Mouse (Mus musculus) neural tube, embryonic 11.5 days (tissue): ENCODE measurements around the gene Igsf21. TPM values are rescaled to one million over a fixed set of nuclear protein-coding genes. Genes with fewer than 3 reads are reported as not detected.

Experiments
- ATAC-seq: fragments of 200-750 bp; cut with Nextera tagmentation; 2 replicates; pipeline ENCODE4 v1.8.0; 2017; ENCODE audit warnings: moderate number of reproducible peaks, mild to moderate bottlenecking, moderate TSS enrichment, moderate library complexity; ENCODE audit not compliant: insufficient read depth, low FRiP score, low TSS enrichment
- DNase-seq: peaks from one replicate; pipeline ENCODE4 v3.0.0-alpha.2; 2015; ENCODE audit warnings: low spot score
- H3K27ac ChIP-seq: fragments of 300-500 bp; sonication (generic); 2 replicates; pipeline ENCODE4 v1.5.1; 2014; ENCODE audit warnings: low read depth, mild to moderate bottlenecking, low read length
- H3K27me3 ChIP-seq: fragments of 300-500 bp; sonication (generic); 2 replicates; pipeline ENCODE4 v1.6.1; 2014; ENCODE audit warnings: mild to moderate bottlenecking, low read length, mixed read lengths; ENCODE audit not compliant: control insufficient read depth, insufficient read depth
- H3K36me3 ChIP-seq: fragments of 300-500 bp; sonication (generic); 2 replicates; pipeline ENCODE4 v1.6.1; 2014; ENCODE audit warnings: mild to moderate bottlenecking, low read length, moderate library complexity, mixed read lengths; ENCODE audit not compliant: control insufficient read depth, insufficient read depth
- H3K4me1 ChIP-seq: fragments of 300-500 bp; sonication (generic); 2 replicates; pipeline ENCODE4 v1.6.1; 2014; ENCODE audit warnings: low read length, mixed read lengths; ENCODE audit not compliant: control insufficient read depth, insufficient read depth
- H3K4me2 ChIP-seq: fragments of 300-500 bp; sonication (generic); 2 replicates; pipeline ENCODE4 v1.6.1; 2014; ENCODE audit warnings: low read depth, mild to moderate bottlenecking, moderate library complexity
- H3K4me3 ChIP-seq: fragments of 300-500 bp; sonication (generic); 2 replicates; pipeline ENCODE4 v1.5.1; 2014; ENCODE audit warnings: low read depth, low read length
- H3K9ac ChIP-seq: fragments of 300-500 bp; sonication (generic); 2 replicates; pipeline ENCODE4 v1.6.1; 2014; ENCODE audit warnings: mild to moderate bottlenecking, low read length
- H3K9me3 ChIP-seq: fragments of 300-500 bp; sonication (generic); 2 replicates; pipeline ENCODE4 v1.6.1; 2016; ENCODE audit warnings: low read length; ENCODE audit not compliant: control insufficient read depth
- WGBS: fragments of 180-500 bp; shearing (Covaris S2); extraction: QIAGEN DNeasy Blood & Tissue Kit; methylation state at CpG from one replicate; pipeline ENCODE4 v1.1.7; 2014; 5-methylcytosine and 5-hydroxymethylcytosine counted together
- polyA plus RNA-seq: library from polyadenylated mRNA; unstranded; fragments of >200 nt; fragmentation: Nextera tagmentation; extraction: Ambion mirVana; gene quantifications from 2 replicates; pipeline ENCODE4 v1.2.1, GENCODE M21; 2014

Igsf21 gene
- polyA plus RNA-seq, 1 experiment from 2014 or later: 12.9 TPM

DNA sequence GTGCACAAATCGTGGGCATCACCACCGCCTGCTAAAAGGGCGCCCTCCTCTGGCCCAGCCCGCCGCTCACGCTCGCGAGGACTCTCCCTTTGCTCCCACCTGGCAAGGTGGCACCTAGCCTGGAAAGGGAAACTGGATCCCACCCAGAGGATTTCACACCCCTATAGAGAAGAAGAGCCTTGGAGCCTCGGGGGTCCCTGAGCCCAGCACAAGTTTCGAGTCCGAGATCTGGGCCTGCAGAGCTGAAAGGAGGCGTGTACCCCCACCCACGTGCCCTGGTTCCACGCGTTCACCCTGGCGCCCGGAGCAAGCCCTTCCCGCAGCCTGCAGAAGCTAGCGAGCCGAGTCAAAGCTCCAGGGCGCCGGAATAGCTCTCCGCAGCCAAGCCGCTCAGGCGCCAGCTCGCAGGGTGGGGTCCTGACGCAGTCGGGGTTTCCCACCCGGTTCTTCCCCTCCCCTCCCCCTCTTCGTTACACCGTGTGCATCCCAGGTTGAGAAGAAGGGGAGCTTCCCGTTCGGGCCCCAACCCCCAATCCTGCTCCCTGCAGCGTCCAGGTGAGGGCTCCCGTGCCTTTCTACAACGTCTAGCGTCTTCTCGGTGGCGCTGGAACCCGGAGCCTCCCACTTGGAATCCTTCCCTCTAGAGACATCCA, 2.3 kb downstream of the Igsf21 start:
- Histone ChIP-seq H3K9me3 (no peaks in the 10 kb centered on the region), H3K9ac (peak overlapping the region; percentile 7; the same call in 1 of the 2 replicates)
- 3% methylated on average over 37 of the region's 40 CpGs for WGBS

DNA sequence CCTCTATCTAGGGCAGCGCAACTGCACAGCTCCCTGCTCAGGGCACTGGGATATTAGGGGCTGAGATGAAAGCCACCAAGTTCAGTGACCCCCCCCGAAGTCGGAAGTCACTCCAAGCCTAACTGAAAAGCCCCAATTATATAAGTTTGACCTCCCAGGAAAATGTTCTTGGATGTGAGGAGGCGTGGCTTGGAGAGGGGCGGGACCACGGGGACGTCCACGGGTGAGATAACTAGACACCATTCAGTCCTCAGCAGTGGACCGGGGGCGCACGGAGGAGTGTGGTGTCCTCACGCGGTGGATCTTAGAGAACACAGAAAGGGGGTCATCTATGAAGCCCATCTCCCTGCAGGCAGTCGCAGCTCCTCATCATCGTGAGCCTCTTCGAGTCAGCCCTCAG, 3.4 kb downstream of the Igsf21 start:
- no peak overlapping the region for H3K9ac ChIP-seq
- ATAC-seq: no peak
- H3K36me3 ChIP-seq: no peaks in the 10 kb centered on the region
- peaks cover 58% of the 10 kb centered on the region for H3K27me3 ChIP-seq
- 15% methylated on average over 16 of the region's 16 CpGs for WGBS
- no peak overlapping the region for H3K27ac ChIP-seq
- peaks cover 13% of the 10 kb centered on the region for H3K4me1 ChIP-seq
- no peaks in the 10 kb centered on the region for H3K9me3 ChIP-seq
- DNase-seq: no peak
- no peak overlapping the region for H3K4me2 ChIP-seq
- no peak overlapping the region for H3K4me3 ChIP-seq

More for the DNA sequence above, 2.3 kb downstream of the Igsf21 start:
- H3K4me1 ChIP-seq: peaks cover 13% of the 10 kb centered on the region
- H3K36me3 ChIP-seq: no peaks in the 10 kb centered on the region
- peak overlapping the region; percentile 90 for H3K4me2 ChIP-seq
- no peak overlapping the region for H3K27ac ChIP-seq
- ATAC-seq (no peak), DNase-seq (no peak)
- H3K27me3 ChIP-seq: peaks cover 63% of the 10 kb centered on the region
- peak overlapping the region; percentile 54 for H3K4me3 ChIP-seq

DNA sequence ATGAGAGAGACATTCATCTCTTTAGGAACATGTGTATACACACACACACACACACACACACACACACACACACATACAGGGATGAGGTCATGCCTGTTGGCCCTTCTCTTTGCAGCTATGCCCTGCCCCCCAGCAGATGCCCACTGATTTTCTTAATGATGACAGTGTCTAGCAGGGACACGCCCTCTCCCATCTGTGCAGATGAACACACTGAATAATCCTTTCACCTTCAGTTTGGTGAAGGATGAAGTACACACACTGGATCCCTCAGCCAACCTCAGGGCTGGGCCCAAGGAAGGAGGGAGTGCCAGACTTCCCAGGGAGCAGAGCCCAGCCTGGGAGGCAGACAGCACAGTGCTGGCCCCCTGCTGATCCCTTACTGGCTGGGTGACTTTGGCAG, 4.3 kb downstream of the Igsf21 start:
- peaks cover 49% of the 10 kb centered on the region for H3K27me3 ChIP-seq
- no peaks in the 10 kb centered on the region for H3K36me3 ChIP-seq
- peaks cover 17% of the 10 kb centered on the region for H3K4me1 ChIP-seq
- no peak overlapping the region for H3K4me3 ChIP-seq
- DNase-seq: peak; percentile 16
- H3K4me2 ChIP-seq: no peak overlapping the region
- H3K9ac ChIP-seq: no peak overlapping the region
- H3K9me3 ChIP-seq: no peaks in the 10 kb centered on the region
- 70% methylated on average over 1 of the region's 1 CpGs for WGBS
- ATAC-seq: 0 out of 2 replicates have a peak, but pooled peaks have one; percentile 8
- H3K27ac ChIP-seq: no peak overlapping the region

DNA sequence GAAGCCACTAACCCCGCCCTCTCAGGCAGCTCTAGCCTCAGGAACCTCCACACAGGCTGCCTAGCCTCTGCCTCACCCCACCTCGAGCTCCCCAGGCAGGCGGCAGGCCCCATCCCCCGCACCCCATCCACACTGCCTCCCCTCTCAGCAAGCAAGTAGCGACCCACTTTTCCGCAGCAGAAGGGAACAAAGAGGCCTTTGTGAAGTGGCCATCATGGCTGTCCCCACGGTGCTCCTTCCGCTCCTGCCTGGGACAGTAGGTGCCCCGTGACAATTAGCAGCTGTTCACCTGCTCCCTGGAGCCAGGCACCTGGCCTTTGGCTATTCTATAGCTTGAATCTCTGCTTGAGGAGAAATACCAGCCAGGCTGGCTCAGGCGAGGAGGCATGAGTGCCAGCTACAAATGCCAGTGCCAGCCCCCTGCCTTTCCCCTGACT, 9.3 kb downstream of the Igsf21 start:
- ATAC-seq (peak; percentile 55; the same call in 1 of the 2 replicates), DNase-seq (no peak)
- Histone ChIP-seq H3K27ac (0 out of 2 replicates have a peak overlapping the region, but pooled peaks have one; percentile 15), H3K4me1 (peaks cover 9% of the 10 kb centered on the region), H3K4me2 (no peak overlapping the region), H3K9me3 (no peaks in the 10 kb centered on the region), H3K4me3 (no peak overlapping the region), H3K36me3 (no peaks in the 10 kb centered on the region), H3K27me3 (peaks cover under 1% of the 10 kb centered on the region; the same call in 1 of the 2 replicates), H3K9ac (peak overlapping the region; percentile 33; the same call in 1 of the 2 replicates)
- 22% methylated on average over 10 of the region's 10 CpGs for WGBS

DNA sequence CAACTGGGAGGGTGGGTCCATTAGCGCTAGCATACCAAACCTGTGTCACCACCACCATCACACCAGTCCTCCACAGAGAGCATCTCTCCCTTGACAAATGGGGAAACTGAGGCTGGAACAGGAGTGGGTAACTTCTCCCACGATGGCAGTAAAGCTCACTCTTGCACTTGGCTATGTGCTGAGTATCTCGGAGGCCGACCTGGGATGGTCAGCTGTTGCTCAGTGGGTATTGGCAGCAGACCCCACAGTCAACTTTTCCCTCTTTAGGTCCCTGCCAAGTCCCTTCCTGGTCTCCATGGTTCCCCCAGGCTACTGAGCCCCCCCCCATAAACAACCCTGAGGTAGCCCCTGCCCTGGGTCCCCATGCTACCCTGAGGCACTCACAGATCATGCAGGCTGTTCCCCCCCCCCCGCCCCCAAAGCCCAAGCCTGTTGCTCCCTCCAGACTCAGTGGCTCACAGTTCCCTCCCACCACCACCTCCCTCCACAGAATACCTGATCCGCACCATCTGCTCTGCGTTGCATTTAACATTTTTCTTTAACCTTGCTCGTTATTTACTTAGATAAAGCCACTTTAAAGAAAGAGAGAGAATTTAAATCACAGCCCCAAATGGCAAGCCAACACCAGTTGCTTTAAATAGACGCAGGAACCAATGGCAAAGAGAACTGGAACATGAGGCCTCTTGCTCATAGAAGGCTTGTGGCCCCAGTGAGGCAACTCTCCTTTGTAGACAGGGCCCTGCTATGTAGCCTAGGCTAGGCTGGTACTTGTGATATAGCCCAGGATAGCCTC, 11.0 kb downstream of the Igsf21 start:
- peaks cover 9% of the 10 kb centered on the region for H3K4me1 ChIP-seq
- DNase-seq (peak; percentile 5), ATAC-seq (no peak)
- no peaks in the 10 kb centered on the region for H3K27me3 ChIP-seq
- H3K27ac ChIP-seq: no peak overlapping the region
- H3K4me3 ChIP-seq: no peak overlapping the region
- WGBS: 75% methylated on average over 9 of the region's 9 CpGs
- H3K36me3 ChIP-seq: no peaks in the 10 kb centered on the region
- no peak overlapping the region for H3K4me2 ChIP-seq
- no peaks in the 10 kb centered on the region for H3K9me3 ChIP-seq
- H3K9ac ChIP-seq: no peak overlapping the region

DNA sequence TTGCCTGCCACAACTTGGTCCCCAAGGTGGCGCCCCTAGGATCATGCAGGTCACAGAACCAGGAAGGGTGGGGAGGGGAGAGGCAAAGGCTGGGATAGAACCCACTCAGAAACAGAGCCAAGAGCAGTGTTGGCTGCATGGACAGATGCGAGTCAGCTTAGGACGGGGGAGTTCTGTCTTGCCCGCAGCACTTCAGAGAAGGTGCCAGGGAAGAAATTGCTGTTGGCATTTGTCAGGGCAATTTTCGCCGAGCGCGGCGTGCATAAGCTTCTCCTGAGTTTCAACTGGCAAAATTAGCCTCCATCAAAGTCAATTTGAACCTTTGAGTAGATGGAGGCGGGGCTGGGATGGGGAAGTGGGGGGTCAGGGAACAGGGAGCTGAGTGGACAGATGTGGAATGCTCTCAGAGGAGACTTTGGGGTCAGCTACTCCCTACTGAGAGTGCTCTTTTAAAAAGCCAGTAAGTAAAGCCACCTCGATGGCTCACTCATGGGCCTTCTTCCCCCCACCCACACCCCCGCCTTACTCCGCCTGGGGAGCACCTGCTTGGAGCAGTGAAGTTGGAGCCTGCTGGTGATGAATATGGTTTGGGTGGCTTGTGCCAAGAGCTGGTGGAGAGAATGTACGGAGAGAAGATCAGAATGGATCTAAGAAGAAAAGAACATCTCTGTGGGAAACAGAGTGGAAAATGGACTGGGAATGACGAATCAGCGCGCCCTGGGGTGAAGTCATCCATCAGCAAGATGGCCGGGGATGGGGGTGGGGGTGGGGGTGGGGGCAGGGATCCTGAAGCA, 12.0 kb downstream of the Igsf21 start:
- no peak overlapping the region for H3K27ac ChIP-seq
- H3K9ac ChIP-seq: no peak overlapping the region
- H3K4me3 ChIP-seq: no peak overlapping the region
- 66% methylated on average over 18 of the region's 18 CpGs for WGBS
- H3K9me3 ChIP-seq: no peaks in the 10 kb centered on the region
- ATAC-seq (no peak), DNase-seq (no peak)
- H3K4me2 ChIP-seq: no peak overlapping the region
- no peaks in the 10 kb centered on the region for H3K27me3 ChIP-seq
- peaks cover 9% of the 10 kb centered on the region for H3K4me1 ChIP-seq
- H3K36me3 ChIP-seq: no peaks in the 10 kb centered on the region

DNA sequence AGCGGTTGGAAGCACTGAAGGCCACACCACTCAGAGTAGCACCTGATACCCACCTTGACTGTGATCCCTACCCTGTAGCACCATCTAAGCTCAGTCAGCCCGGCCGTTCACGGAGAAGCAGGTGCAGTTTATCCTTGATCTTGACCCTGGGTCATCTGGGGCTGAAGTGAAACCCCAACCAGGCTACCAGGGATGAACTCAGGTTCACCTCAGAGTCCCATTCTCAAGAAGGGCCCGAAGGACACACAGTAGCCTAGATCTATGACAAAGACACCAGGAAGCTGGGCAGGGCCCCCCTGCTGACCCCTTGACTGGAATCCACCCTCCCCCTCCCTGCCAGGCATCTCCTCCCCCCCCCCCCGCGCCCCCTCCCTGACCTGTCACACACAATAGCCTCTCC, 18.7 kb downstream of the Igsf21 start:
- DNase-seq (no peak), ATAC-seq (no peak)
- Histone ChIP-seq H3K27ac (no peak overlapping the region; the same call in 1 of the 2 replicates), H3K9ac (no peak overlapping the region), H3K36me3 (no peaks in the 10 kb centered on the region), H3K4me3 (no peak overlapping the region), H3K4me1 (peaks cover 7% of the 10 kb centered on the region), H3K27me3 (no peaks in the 10 kb centered on the region), H3K4me2 (no peak overlapping the region), H3K9me3 (no peaks in the 10 kb centered on the region)
- 56% methylated on average over 6 of the region's 7 CpGs for WGBS

DNA sequence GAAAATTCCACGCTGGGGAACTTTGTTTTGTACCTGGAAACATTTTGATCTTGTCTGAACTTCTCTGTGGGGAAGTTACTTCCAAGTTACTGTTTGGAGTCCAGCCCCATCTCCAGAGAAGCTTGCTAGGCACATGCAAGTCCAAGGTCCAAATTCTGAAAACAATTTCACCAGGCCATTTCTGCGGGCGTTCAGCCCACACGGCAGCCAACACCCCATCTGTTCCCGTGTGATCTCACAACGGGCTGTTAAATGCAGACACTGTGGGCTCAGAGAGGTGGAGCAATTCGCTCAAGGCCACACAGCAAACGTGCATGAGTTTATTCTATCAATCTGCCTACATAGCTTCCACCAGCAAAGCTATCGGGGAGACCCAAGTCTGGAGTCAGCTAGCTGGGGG, 21.4 kb downstream of the Igsf21 start:
- no peak for DNase-seq
- no peak overlapping the region for H3K4me2 ChIP-seq
- peaks cover 16% of the 10 kb centered on the region for H3K4me1 ChIP-seq
- H3K9me3 ChIP-seq: no peaks in the 10 kb centered on the region
- no peak overlapping the region for H3K9ac ChIP-seq
- ATAC-seq: no peak
- H3K36me3 ChIP-seq: no peaks in the 10 kb centered on the region
- no peaks in the 10 kb centered on the region for H3K27me3 ChIP-seq
- no peak overlapping the region for H3K27ac ChIP-seq
- WGBS: 75% methylated on average over 9 of the region's 9 CpGs
- no peak overlapping the region for H3K4me3 ChIP-seq
